Mouse (Mus musculus) heart, adult 8-10 months (tissue): ENCODE measurements around the gene Mvk. TPM values are rescaled to one million over a fixed set of nuclear protein-coding genes. Genes with fewer than 3 reads are reported as not detected.

Experiments
- DNase-seq: peaks from one replicate; pipeline ENCODE4 v3.0.0; 2022; ENCODE audit warnings: low spot score
- total RNA-seq, 4 experiments: library from RNA; stranded (reverse); gene quantifications; 2 replicates each; pipeline ENCODE4 v1.2.4; 2022

Mvk gene
- 10 to 100 TPM in 2 of 4 experiments, 1 to 10 TPM in 2; 8.3 to 12.7 (median 10.8) TPM for total RNA-seq

DNA sequence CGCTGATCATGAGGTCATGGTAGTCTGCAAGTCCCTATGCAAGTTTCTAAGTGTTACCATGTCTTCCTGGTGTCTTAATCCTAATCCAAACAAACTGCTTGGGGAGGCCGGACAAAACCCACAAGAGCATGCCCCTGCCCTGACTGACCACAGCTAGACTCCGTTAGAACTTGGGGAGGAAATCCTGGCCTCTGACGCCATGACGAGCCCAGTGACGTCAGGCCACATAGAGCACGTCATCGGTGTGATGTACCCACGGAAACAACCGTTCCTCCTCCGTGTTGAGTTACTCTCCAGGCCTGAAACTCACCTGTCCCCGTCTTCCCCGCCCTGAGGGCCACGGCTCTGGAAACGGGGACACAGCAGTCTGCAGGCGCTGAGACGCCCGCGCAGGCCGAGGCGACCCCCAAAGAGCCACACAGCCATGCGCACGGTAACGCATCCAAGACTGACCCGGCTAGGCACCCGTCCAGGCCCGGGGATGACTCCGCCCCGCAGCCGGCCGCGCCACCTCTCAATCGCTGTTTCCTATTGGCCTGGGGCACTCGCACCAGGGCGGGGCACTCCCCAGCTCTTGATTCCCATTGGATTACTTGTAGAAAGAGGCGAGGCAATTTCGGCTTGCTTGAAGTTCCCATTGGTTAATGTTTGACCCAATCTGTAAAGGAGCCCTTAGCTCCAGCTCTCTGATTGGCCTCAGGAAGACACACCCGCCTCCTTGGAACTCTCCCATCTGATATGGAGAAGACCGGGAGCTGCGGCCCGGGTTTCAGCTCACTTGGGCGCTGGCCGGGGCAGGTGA, at the start of gene Mvk, which contains the start of gene Mmab:
TSS of gene Mvk (plus strand) at position 704 of the 802 bp plus-strand sequence.
TSS of gene Mmab (minus strand) at position 495 of the 802 bp plus-strand sequence.
- peak; percentile 99 for DNase-seq

DNA sequence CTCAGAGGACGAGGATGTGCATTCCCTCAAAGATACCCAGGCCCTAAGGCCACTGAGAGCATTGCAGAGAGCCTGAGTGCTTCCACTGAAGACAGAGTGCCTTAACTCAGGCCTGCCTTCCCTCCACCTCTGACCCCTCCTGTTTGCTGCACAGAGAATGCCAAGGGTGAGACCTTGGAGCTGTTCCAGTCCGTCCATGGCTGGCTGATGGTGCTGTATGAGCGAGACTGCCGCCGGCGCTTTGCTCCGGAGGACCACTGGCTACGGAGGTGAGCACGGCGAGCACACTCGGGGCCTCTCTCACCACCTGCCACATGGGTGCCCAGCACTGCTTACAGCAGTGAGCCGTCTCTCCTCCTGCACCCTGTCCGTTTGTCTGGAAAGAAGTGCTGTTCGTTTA, 37.5 kb upstream of the Mvk start:
- no peak for DNase-seq

DNA sequence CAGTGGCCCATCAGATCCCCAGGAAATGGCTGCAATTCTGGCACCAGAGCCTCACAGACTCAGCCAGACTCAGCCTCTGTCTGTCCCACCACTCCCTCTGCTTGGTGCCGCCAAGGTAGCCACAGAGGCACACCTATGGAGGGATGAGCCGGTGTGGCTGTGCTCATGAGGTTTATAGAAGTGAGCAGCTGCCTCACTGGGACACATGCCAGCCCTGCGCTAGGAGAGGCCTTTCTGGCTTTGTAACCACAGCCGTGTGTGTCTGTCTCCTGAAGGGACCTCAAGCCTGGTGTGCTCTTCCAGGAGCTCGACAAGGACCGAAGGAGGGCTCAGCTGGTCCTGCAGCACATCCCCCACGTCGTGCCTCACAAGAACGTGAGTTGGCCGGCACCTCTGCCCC, 36.8 kb upstream of the Mvk start:
- no peak for DNase-seq

DNA sequence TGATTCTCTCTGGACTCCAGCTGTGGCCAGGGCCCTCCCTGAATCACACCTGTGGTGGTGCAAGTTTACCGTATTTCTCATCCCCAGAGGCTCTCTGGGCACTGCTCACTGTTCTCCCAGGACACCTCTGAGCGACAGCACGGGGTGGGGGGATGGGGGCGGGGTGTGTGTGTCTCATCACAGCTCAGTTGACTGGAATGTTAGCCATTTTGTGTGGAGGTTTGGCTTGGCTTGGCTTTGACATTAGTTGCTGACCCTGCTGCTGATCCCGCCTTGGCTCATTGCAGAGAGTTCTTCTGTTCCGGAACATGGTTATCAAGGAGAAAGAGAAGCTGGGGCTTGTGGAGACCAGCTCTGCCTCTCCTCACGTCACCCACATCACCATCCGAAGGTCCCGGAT, 36.3 kb upstream of the Mvk start:
- DNase-seq: no peak

DNA sequence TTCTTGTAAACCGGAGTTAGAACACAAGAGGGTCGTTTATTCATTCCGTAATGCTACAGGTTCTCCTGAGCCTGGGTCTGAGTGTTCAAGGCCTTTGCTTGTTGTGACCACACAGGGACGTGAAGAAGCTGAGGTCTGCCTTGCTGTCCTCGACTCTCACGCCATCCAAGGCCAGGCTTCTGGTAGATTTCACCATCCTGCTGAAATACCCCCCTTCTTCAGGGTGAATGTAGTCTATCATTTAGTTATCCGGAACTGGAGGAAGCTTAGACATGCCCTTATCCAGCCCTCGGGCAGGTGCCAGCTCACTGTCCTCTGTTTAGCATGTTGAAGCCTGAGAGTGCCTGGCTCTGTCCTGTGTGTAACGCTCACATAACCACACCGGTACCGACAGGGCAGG, 35.2 kb upstream of the Mvk start:
- no peak for DNase-seq

DNA sequence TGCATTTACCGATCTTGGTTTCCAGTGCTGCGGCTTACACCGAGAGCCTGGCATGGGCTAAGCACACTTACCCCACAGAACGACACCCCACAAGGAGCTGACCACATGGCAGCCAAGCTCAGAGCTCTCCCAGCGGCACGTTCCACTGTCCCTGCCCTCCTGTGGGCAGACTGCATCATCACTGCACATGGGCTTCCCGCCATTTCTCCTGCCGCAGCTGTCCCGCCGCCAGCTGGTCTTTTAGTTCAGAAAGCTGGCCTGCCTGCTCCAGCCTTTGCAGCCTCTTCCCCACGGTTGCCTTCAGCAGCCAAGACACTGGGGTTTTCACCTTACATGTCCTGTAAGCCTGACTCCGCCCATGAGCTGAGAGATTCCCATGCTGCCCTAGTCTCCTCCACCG, 33.6 kb upstream of the Mvk start:
- no peak for DNase-seq

DNA sequence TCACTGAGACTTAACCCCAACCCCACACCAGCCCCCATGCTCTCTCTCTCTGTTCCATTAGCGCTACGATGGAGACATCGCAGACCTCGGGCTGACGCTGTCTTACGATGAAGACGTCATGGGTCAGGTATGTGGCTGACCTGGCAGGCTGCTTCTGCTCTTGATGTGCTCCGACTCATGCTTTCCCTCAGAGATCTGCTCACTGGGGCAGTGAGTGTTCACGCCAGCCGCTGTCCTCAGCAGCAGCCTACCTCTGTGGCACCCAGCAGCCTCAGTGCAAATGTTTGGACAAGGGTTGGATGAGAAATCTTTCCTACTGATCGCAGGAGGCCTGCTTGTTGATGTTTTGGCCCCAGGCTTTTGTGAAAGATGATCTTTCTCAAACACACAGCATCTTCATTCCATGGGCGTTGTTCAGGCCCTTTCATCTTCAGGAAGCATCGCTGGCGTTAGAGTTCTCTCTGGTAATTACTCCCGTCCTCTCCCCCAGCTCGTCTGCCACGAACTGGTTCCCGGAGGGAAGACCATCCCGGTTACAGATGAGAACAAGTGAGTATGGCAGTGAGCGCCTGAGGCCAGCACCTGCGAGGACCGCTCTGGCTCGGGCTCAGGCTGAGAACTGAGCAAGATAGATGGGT, 31.6 kb upstream of the Mvk start:
- DNase-seq: no peak

DNA sequence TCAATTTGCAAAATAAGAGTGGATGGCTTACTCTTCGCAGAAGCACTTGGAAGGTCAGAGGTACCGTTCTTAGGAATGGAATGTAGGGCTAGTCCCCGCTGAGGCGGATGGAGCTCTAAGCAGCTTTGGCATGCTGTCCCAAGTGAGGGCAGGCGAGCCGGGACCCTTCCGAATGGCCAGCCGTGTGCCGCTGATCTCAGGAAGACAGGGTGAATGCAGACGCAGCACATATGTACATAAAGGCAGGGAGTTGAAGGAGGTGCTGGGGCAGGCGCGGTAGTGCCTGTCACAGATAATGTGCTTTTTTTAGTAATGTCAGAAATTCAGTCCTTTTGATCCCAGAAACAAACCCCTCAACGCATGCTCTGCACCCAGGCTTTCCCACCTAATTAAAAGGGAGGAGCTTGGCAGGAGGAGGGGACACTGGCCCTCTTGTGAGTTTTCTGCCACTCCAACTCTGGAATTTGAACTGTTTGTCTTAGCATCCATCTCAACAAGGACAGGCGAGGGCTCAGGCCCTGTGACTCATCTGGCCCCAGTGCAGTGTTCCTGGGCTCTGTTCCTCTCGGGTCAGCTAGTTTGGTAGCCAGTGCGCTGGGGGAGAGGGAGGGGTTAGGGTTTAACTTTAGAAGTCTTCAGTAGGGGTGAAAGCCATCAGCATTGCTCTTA, 30.9 kb upstream of the Mvk start:
- DNase-seq: peak; percentile 40

DNA sequence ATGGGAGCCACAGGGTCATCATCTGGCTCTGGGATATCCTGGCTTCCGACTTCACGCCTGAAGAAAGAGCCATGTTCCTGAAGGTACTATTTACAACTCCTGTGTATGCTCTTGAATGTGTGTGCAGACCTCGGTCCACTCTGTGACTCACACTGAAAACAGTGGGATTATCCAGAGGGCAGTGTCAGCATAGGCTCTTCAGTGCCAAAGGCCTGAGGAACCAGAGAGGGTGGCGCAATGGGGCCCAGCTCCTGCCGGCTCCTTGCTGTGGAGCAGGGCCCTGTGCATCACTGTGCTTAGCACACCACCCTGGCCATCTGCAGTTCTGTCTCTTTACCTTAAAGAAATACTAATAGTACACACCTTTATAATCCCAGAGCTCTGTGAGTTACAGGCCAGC, 28.5 kb upstream of the Mvk start:
- DNase-seq: no peak

DNA sequence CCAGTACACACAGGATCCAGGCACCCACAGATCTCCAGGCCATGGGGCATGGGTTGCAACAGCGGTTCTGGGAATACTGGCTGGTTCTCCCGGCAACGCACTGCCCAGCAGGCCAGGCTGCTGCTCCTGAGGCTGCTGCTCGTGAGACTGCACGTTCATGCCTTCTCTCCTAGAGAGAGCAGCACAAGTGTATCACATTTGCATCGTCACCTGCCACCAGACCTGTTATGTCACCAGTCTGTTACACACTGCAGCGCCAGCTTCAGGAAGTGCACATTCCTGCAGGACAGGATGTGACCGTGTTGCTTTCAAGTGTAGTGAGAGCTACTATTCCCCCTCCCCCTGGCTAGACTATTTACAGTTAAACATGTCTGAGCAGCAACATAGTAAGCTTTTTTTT, 27.2 kb upstream of the Mvk start:
- no peak for DNase-seq

DNA sequence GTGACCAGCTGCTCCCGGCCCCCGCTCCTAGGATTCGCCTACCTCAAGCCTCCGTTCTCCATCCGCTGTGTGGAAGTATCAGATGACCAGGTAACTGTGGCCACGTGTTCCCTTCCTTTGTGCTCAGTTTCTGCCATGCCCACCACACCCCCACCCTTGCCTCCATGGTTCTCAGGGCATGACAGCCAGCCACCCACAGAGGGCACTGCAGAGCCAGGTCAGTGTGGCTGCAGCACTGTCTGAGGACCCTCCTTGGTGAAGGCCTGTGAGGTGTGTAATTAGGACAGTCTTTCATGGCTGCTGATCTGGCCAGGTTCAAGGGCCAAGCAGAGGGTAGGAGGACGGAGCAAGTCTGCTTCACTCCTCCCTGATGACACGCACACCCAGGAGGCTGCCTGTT, 25.5 kb upstream of the Mvk start:
- DNase-seq: no peak

DNA sequence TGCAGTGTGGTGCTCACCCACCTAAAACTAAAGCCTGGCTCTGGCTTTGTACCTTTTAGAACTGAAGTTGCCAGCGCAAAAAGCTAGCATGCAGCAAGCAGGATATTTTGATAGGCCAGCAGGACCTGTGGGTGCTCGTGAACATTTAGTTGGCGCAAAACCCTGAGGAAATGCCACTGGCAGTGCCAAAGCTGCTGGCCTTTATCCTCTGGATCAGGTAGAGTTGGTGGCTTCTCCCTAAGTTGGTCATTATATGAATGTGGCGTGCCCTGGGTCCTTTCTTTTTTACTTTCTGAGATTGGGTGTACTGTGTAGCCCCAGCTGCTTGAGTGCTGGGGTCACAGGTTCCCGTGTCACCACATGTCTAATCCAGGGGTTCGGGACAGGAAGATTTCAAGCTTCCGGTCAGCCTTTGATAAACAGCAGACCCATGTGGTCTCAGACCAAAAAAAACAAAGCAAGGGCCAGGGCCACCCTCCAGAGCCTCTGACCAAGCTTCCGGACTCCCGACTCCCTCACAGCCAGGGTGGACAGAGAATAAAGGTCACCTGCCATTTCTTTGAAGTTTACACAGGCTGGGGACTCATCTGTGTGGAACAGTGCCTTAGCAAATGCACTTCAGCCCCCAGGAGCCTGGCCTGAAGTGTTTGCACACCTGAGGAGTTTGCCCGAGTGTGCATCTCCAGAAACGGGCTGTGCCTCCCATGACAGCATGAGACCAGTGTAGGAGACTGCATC, 22.3 kb upstream of the Mvk start:
- DNase-seq: no peak

DNA sequence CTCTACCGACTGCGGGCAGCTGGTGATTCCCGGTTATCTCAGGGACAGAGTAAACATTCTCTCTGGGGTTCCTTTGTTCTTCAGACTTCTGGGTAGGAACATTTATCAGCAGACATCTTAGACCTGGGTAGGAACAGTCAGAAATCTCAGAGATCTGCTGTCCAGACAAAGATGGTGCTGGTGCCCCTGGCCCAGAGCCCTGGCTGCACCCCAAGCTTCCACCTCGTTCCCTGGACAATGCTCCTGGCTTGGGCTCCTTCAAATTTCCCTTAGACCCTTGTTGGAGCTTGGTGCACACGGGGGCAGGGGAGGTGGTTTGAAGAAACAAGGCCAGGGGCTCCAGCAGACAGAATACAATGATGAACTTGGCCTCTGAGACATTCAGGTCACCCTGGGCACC, 21.5 kb upstream of the Mvk start:
- no peak for DNase-seq

DNA sequence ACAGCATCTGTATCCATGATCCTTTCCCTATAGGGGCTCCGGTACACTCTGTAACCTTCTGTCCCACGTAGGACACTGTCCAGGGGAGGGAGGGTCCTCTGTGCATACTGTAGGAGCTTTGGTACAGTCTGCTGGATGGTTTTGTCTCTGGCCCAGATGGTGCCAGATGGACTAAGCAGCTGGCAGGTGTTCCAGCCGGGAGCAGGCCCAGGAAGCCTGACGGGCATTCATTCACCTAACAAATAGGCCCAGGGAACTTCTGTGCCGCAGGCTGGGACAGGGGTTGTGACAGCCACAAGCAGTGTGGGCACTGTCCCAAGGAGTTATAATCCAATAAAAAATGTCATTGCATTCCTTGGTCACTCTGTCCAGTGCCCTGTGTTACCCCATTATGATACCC, 20.1 kb upstream of the Mvk start:
- DNase-seq: no peak

DNA sequence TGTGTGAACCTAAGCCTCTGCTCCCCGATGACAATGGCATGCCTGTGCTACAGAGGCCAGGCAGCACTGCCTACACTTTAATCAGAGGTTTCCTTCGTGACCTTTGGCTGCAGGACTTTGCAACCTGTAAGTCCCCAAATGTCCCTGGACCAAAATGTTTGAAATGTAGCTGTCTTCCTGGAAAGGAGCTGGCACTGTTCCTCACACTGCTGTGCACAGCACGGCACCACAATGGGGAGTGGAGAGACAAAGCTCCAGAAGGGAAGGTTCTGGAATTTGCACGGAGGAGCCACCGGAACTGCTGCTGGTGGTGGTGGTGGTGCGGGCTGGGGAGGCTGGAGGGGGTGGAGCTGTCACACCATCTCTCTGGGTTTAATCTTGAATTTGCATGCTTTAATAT, 17.3 kb upstream of the Mvk start:
- DNase-seq: no peak

DNA sequence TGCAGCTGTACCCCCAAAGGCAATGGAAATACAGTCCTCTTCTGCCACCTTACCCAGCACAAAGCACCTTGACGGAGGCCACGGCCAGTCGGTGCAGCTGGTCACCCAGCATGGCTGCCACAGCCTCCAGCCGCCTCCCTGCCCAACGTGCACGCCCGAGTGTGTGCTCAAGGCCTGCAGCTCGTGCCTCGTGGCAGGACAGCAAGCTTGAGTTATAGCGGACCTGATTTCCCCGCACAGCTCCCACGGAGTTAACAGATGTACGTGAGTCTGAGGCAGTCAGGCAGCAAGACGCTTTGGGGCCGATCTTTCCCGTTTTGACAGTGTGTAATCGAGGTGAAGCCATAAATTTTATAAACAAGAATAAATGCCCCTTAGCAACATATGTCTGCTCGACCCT, 15.4 kb upstream of the Mvk start:
- DNase-seq: no peak

DNA sequence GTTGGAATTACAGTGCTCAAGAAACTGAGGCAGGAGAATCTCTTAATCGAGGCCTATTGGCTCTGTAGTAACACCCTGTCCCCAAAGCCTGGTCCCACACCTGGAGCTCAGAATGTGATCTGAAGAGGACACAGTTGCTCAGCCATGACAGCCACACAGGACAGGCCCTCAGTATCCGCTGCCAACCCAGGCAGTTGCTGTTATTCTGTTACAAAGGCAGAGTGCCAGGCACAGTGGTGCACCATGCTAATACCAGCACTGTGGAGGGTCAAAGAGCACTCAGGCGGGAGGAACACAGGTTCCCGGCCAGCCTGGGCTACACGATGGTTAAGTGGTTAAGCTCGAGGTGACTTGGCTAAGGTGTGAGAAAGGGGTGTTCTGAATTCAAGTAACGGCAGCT, 14.3 kb upstream of the Mvk start:
- no peak for DNase-seq

DNA sequence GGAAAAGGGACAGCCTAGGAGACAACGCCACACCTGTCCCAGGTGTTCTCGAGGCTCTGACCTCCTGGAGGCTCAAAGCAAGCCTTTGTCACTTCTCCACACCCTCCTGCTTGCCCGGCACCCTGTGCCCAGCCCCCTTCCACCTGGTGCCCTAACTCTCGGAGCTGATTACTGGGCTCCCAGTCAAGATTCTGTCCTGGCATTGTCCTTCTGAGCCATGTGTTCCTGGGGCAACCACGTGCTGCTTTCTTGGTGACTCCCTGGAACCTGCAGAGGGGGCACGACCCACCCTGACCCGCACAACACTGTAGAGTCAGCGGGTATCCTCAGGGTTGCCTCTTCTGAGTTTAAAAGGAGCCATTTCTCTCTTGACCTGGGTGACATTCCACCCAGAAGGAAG, 9.7 kb upstream of the Mvk start:
- DNase-seq: peak; percentile 16

DNA sequence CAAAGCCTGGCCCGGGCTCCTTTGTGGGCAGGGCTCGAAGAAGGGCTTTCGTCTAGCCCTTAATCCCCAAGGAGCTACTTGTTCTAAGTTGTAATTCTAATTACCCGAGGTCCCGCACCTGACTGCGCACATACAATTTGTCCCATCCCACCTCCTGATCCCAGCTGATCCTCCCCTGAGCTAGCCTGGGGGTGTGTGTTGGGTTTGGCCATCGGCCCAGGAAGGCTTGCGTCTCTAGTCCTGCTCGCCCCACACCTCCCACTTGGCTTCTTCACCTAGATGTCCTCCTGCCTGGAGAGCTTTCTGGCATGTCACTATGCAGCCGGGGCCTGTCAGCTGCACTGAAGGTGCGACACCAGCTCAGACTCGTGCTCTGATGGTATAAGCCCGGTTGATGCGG, 8.5 kb upstream of the Mvk start:
- DNase-seq: no peak

DNA sequence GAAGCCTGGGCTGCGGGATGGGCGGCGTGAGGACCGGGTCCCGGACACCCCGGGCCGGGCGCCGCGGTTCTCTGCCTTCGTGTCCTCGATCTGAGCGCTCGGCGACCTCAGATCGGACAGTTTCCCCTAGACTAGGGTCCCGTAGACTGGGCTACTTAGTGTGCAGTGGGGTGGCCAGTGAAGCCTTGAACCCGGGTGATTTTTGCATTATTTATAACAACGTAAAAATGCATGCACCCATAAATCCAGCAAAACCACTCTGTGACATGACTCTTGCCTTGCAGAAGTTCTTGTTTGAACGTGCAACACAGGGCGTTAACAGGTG, 261 bp downstream of the Mvk start:
- DNase-seq: no peak

DNA sequence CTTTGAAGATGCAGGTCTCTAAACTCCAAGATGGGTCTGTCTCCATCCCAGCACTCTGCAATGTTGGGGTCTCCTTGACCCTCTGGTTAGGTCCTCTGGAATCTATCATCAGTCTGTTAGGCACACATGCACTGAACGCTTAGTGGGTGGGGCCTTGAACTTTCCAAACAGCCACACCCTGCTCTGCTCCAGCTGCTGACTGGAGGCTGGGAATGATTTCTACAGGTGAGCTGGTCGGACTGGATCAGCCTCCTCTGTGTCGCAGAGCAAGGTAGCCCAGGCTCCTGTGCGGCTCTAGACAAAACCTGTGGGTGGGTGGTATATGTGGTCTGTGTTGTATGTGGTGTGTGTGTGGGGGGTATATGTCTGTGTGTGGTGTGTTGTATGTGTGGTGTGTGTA, 4.9 kb downstream of the Mvk start:
- no peak for DNase-seq

DNA sequence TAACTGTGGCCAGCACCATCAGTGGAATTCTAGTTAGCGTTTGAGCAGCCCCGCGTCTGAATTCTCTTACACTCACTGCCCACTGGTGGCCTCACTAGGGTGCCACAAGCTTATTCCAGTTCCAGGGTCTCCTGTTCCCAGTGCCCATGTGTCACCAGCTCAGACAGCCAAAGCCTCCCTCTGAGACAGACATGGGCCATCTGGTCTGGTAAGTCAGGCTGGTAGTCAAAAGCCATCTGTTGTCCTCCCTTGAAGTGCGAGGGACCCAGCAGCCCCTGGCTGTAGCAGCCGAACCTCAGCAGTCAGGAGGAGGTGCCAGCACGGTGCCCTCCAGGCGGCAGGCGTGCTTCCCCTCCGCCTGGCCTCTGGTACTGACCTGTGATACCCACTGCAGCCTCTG, 12.2 kb downstream of the Mvk start:
- DNase-seq: no peak
